Mouse (Mus musculus) hindbrain, postnatal 0 days (tissue): ENCODE results near the gene Gm11099. TPM values are rescaled to one million over a fixed set of nuclear protein-coding genes. Genes with fewer than 3 reads are reported as not detected.

Experiments used
- ATAC-seq: fragments of 200-750 bp; cut with Nextera tagmentation; 2 replicates; pipeline ENCODE4 v1.8.0; 2017; ENCODE audit warnings: mild to moderate bottlenecking, moderate TSS enrichment, moderate library complexity
- DNase-seq: peaks from one replicate; pipeline ENCODE4 v3.0.0-alpha.2; 2015; ENCODE audit warnings: low spot score
- H3K27ac ChIP-seq: fragments of 300-500 bp; sonication (generic); 2 replicates; pipeline ENCODE4 v1.5.1; 2014; ENCODE audit warnings: mild to moderate bottlenecking
- H3K27me3 ChIP-seq: fragments of 300-500 bp; sonication (generic); 2 replicates; pipeline ENCODE4 v1.6.1; 2014; ENCODE audit warnings: low read length, mixed read lengths; ENCODE audit not compliant: insufficient read depth
- H3K36me3 ChIP-seq: fragments of 300-500 bp; sonication (generic); 2 replicates; pipeline ENCODE4 v1.6.1; 2014; ENCODE audit warnings: low read length, mixed read lengths; ENCODE audit not compliant: insufficient read depth
- H3K4me1 ChIP-seq: fragments of 300-500 bp; sonication (generic); 2 replicates; pipeline ENCODE4 v1.6.1; 2014; ENCODE audit warnings: antibody characterized with exemption, low read length, mixed read lengths; ENCODE audit not compliant: insufficient read depth
- H3K4me2 ChIP-seq: fragments of 300-500 bp; sonication (generic); 2 replicates; pipeline ENCODE4 v1.6.1; 2014; ENCODE audit warnings: low read depth, mild to moderate bottlenecking, low read length, moderate library complexity, mixed read lengths
- H3K4me3 ChIP-seq: fragments of 300-500 bp; sonication (generic); 2 replicates; pipeline ENCODE4 v1.5.1; 2014; ENCODE audit warnings: low read length
- H3K9ac ChIP-seq: fragments of 300-500 bp; sonication (generic); replicated peaks from 2 replicates; pipeline ENCODE4 v1.6.1; 2014; ENCODE audit warnings: mild to moderate bottlenecking, low read length, moderate library complexity, mixed read lengths
- H3K9me3 ChIP-seq: fragments of 300-500 bp; sonication (generic); 2 replicates; pipeline ENCODE4 v1.6.1; 2016; ENCODE audit warnings: low read length, mixed read lengths
- CTCF ChIP-seq: IDR thresholded peaks from 2 replicates; pipeline ENCODE4 v1.5.1; 2016; ENCODE audit warnings: antibody characterized with exemption, control low read depth, low read depth
- WGBS: fragments of 180-500 bp; shearing (Covaris S2); extraction: QIAGEN DNeasy Blood & Tissue Kit; methylation state at CpG from one replicate; pipeline ENCODE4 v1.1.7; 2014; 5-methylcytosine and 5-hydroxymethylcytosine counted together
- polyA plus RNA-seq: library from polyadenylated mRNA; unstranded; fragments of >200 nt; fragmentation: Nextera tagmentation; extraction: Ambion mirVana; gene quantifications from 2 replicates; pipeline ENCODE4 v1.2.1, GENCODE M21; 2015
- total RNA-seq: library from RNA; depleted of rRNA; stranded (reverse); fragments of >200 nt; gene quantifications from 2 replicates; pipeline ENCODE4 v1.2.3, GENCODE M21; 2014; rRNA removed

Gene Gm11099
- not detected in 2 replicates for total RNA-seq
- polyA plus RNA-seq: not detected in 2 replicates

GRCm38 (mm10) chr2:58859134-58859533 lies at the start of gene Gm11099:
Gene Gm11099 (plus strand): TSS chr2:58859434.
- no peaks in the 10 kb centered on the region for H3K27me3 ChIP-seq
- no peak within 1 kb of the TSS for H3K4me3 ChIP-seq
- DNase-seq: no peak
- no peaks in the 10 kb centered on the region for H3K4me1 ChIP-seq
- no peak within 1 kb of the TSS for H3K9ac ChIP-seq
- TF ChIP-seq CTCF: no peak
- H3K4me2 ChIP-seq: no peak within 1 kb of the TSS
- ATAC-seq: no peak
- H3K36me3 ChIP-seq: no peaks in the 10 kb centered on the region
- no peak within 1 kb of the TSS for H3K27ac ChIP-seq
- H3K9me3 ChIP-seq: no peaks in the 10 kb centered on the region
- 91% methylated on average over 5 of the region's 5 CpGs for WGBS

- H3K4me2 ChIP-seq: no peak overlapping the region
- H3K27ac ChIP-seq: no peak overlapping the region
- no peaks in the 10 kb centered on the region for H3K4me1 ChIP-seq
- ATAC-seq: no peak
- H3K9ac ChIP-seq: no peak overlapping the region
- TF ChIP-seq CTCF: no peak
- no peaks in the 10 kb centered on the region for H3K27me3 ChIP-seq
- H3K4me3 ChIP-seq: no peak overlapping the region
- DNase-seq: peak; percentile 18
- 17% methylated on average over 2 of the region's 2 CpGs for WGBS
- no peaks in the 10 kb centered on the region for H3K9me3 ChIP-seq
- no peaks in the 10 kb centered on the region for H3K36me3 ChIP-seq
Observed at GRCm38 (mm10) chr2:58812941-58813340, 46.3 kb upstream of the Gm11099 start.

- Histone ChIP-seq H3K9me3 (no peaks in the 10 kb centered on the region), H3K9ac (no peak overlapping the region), H3K36me3 (no peaks in the 10 kb centered on the region), H3K27ac (no peak overlapping the region), H3K4me2 (no peak overlapping the region), H3K4me1 (no peaks in the 10 kb centered on the region), H3K4me3 (no peak overlapping the region), H3K27me3 (no peaks in the 10 kb centered on the region)
- TF ChIP-seq CTCF: no peak
- WGBS: 80% methylated on average over 3 of the region's 3 CpGs
- DNase-seq: no peak
- no peak for ATAC-seq
Observed at GRCm38 (mm10) chr2:58828910-58829600, 30.2 kb upstream of the Gm11099 start.

- Histone ChIP-seq H3K9me3 (no peaks in the 10 kb centered on the region), H3K4me3 (no peak overlapping the region), H3K4me2 (no peak overlapping the region), H3K27ac (no peak overlapping the region), H3K36me3 (no peaks in the 10 kb centered on the region), H3K27me3 (no peaks in the 10 kb centered on the region), H3K4me1 (no peaks in the 10 kb centered on the region), H3K9ac (no peak overlapping the region)
- 51% methylated on average over 7 of the region's 7 CpGs for WGBS
- ATAC-seq (peak; percentile 73; the same call in 1 of the 2 replicates), DNase-seq (peak; percentile 68)
- peak; percentile 54 for TF ChIP-seq CTCF
Observed at GRCm38 (mm10) chr2:58829981-58830742, 29.1 kb upstream of the Gm11099 start.

GRCm38 (mm10) chr2:58832253-58832980 lies 26.8 kb upstream of the Gm11099 start:
- TF ChIP-seq CTCF: no peak
- H3K9ac ChIP-seq: no peak overlapping the region
- no peaks in the 10 kb centered on the region for H3K36me3 ChIP-seq
- no peaks in the 10 kb centered on the region for H3K4me1 ChIP-seq
- WGBS: 86% methylated on average over 20 of the region's 20 CpGs
- H3K27me3 ChIP-seq: no peaks in the 10 kb centered on the region
- no peaks in the 10 kb centered on the region for H3K9me3 ChIP-seq
- ATAC-seq: no peak
- no peak overlapping the region for H3K4me3 ChIP-seq
- H3K27ac ChIP-seq: no peak overlapping the region
- H3K4me2 ChIP-seq: no peak overlapping the region
- DNase-seq: no peak

- no peak for DNase-seq
- WGBS: 73% methylated on average over 3 of the region's 3 CpGs
- H3K4me2 ChIP-seq: no peak overlapping the region
- ATAC-seq: no peak
- H3K4me3 ChIP-seq: no peak overlapping the region
- H3K27me3 ChIP-seq: no peaks in the 10 kb centered on the region
- H3K9me3 ChIP-seq: 0 out of 2 replicates have a peak, but pooled peaks cover 2% of the 10 kb centered on the region
- no peaks in the 10 kb centered on the region for H3K36me3 ChIP-seq
- TF ChIP-seq CTCF: no peak
- H3K4me1 ChIP-seq: no peaks in the 10 kb centered on the region
- no peak overlapping the region for H3K27ac ChIP-seq
- no peak overlapping the region for H3K9ac ChIP-seq
Observed at GRCm38 (mm10) chr2:58841021-58841420, 18.2 kb upstream of the Gm11099 start.
